Mouse (Mus musculus) hindbrain, embryonic 13.5 days (tissue): ENCODE results near the gene Olfr1392. TPM values are rescaled to one million over a fixed set of nuclear protein-coding genes. Genes with fewer than 3 reads are reported as not detected.

Experiments
- ATAC-seq: fragments of 200-750 bp; cut with Nextera tagmentation; 2 replicates; pipeline ENCODE4 v1.8.0; 2017; ENCODE audit warnings: moderate TSS enrichment; ENCODE audit not compliant: low FRiP score
- H3K27ac ChIP-seq: fragments of 300-500 bp; sonication (generic); 2 replicates; pipeline ENCODE4 v1.5.1; 2015; ENCODE audit warnings: inconsistent platforms, mild to moderate bottlenecking, moderate library complexity
- H3K27me3 ChIP-seq: fragments of 300-500 bp; sonication (generic); 2 replicates; pipeline ENCODE4 v1.6.1; 2015; ENCODE audit warnings: mild to moderate bottlenecking, inconsistent platforms
- H3K36me3 ChIP-seq: fragments of 300-500 bp; sonication (generic); 2 replicates; pipeline ENCODE4 v1.6.1; 2015; ENCODE audit warnings: mild to moderate bottlenecking, inconsistent platforms
- H3K4me1 ChIP-seq: fragments of 300-500 bp; sonication (generic); replicated peaks from 2 replicates; pipeline ENCODE4 v1.6.1; 2015; ENCODE audit warnings: inconsistent platforms
- H3K4me2 ChIP-seq: fragments of 300-500 bp; sonication (generic); 2 replicates; pipeline ENCODE4 v1.6.1; 2015; ENCODE audit warnings: inconsistent platforms, mild to moderate bottlenecking, moderate library complexity
- H3K4me3 ChIP-seq: fragments of 300-500 bp; sonication (generic); 2 replicates; pipeline ENCODE4 v1.5.1; 2015; ENCODE audit warnings: mild to moderate bottlenecking, inconsistent platforms
- H3K9ac ChIP-seq: fragments of 300-500 bp; sonication (generic); 2 replicates; pipeline ENCODE4 v1.6.1; 2015; ENCODE audit warnings: mild to moderate bottlenecking, inconsistent platforms
- H3K9me3 ChIP-seq: fragments of 300-500 bp; sonication (generic); 2 replicates; pipeline ENCODE4 v1.6.1; 2016; ENCODE audit warnings: inconsistent platforms
- WGBS: fragments of 180-500 bp; shearing (Covaris S2); methylation state at CpG from one replicate; pipeline ENCODE4 v1.1.7; 2015; 5-methylcytosine and 5-hydroxymethylcytosine counted together
- polyA plus RNA-seq: library from polyadenylated mRNA; unstranded; fragments of >200 nt; fragmentation: Nextera tagmentation; extraction: Ambion mirVana; gene quantifications from 2 replicates; pipeline ENCODE4 v1.2.1, GENCODE M21; 2015

The Olfr1392 gene
- polyA plus RNA-seq, 1 experiment from 2014 or later, result not detected

DNA sequence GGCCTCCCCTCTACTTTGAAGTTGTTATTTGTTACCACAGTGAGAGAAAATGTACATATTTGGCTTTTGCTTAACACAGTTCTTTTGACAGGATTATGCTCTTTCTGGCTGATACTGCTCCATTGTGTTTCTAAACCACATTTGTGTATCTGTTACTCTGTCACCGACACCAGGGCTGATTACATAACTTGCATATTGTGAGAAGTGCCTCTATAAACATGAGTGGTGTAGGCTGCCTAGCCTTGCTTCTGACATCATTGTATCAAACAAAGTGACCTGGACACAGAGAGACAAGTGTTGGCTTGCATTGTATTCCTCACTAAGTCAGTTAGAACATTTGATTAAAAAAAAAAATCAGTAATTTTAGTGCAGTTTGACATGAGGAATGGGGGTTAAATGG lies 25.3 kb upstream of the Olfr1392 start:
- H3K27ac ChIP-seq, result no peak overlapping the region
- ATAC-seq, result no peak
- 92% methylated on average over 1 of the region's 1 CpGs for WGBS
- H3K9ac ChIP-seq, result no peak overlapping the region
- H3K27me3 ChIP-seq, result no peaks in the 10 kb centered on the region
- no peak overlapping the region for H3K4me2 ChIP-seq
- H3K4me1 ChIP-seq, result no peaks in the 10 kb centered on the region
- H3K36me3 ChIP-seq, result peaks cover 32% of the 10 kb centered on the region
- H3K4me3 ChIP-seq, result no peak overlapping the region
- no peaks in the 10 kb centered on the region for H3K9me3 ChIP-seq

DNA sequence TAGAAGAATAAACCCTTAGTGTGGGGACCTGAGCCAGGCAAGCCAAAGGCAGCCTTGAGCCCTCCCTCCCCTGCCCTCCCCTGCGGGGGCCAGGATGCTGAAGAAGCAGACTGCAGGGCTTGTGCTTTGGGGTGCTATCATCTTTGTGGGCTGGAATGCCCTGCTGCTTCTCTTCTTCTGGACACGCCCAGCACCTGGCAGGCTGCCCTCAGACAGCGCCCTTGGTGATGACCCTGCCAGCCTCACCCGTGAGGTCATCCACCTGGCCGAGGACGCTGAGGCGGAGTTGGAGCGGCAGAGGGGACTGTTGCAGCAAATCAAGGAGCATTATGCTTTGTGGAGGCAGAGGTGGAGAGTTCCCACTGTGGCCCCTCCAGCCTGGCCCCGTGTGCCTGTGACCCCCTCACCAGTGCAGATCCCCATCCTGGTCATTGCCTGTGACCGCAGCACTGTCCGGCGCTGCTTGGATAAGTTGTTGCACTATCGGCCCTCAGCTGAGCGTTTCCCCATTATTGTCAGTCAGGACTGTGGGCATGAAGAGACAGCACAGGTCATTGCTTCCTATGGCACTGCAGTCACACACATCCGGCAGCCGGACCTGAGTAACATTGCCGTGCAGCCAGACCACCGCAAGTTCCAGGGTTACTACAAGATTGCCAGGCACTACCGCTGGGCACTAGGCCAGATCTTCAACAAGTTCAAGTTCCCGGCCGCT lies 24.3 kb upstream of the Olfr1392 start:
- no peaks in the 10 kb centered on the region for H3K9me3 ChIP-seq
- no peaks in the 10 kb centered on the region for H3K4me1 ChIP-seq
- peaks cover 30% of the 10 kb centered on the region for H3K36me3 ChIP-seq
- 95% methylated on average over 21 of the region's 21 CpGs for WGBS
- ATAC-seq, result no peak
- no peak overlapping the region for H3K27ac ChIP-seq
- no peak overlapping the region for H3K9ac ChIP-seq
- H3K4me2 ChIP-seq, result no peak overlapping the region
- H3K27me3 ChIP-seq, result no peaks in the 10 kb centered on the region
- no peak overlapping the region for H3K4me3 ChIP-seq

DNA sequence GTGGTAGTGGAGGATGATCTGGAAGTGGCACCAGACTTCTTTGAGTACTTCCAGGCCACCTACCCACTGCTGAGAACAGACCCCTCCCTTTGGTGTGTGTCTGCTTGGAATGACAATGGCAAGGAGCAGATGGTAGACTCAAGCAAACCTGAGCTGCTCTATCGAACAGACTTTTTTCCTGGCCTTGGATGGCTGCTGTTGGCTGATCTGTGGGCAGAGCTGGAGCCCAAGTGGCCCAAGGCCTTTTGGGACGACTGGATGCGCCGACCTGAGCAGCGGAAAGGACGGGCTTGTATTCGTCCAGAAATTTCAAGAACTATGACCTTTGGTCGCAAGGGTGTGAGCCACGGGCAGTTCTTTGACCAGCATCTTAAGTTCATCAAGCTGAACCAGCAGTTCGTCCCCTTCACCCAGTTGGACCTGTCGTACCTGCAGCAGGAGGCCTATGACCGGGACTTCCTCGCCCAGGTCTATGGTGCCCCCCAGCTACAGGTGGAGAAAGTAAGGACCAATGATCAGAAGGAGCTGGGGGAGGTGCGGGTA lies 23.7 kb upstream of the Olfr1392 start:
- Histone ChIP-seq H3K4me3 (no peak overlapping the region), H3K27ac (no peak overlapping the region), H3K9me3 (no peaks in the 10 kb centered on the region), H3K27me3 (no peaks in the 10 kb centered on the region), H3K4me2 (no peak overlapping the region), H3K9ac (no peak overlapping the region), H3K4me1 (no peaks in the 10 kb centered on the region), H3K36me3 (peaks cover 30% of the 10 kb centered on the region)
- no peak for ATAC-seq
- WGBS, result 92% methylated on average over 14 of the region's 14 CpGs

DNA sequence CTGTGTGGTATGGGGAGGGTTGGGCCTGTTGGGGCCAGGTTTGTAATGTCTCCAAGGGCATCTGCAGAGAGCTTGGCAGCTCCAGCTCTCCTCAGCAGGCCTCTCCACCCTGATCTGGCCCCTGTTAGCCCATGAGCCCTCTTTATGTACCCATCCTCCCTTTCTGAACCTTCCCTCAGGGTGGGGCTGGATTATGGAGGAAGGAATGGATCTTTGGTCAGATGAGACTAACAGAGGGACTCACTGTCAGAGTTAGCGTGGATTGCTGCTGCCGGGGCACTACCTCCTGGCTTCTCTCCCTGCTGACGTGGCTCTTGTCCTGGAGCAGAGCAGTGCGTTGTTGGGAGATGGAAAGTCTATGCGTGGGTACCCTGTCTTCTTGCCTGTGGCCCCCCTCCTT lies 22.8 kb upstream of the Olfr1392 start:
- Histone ChIP-seq H3K9ac (peak overlapping the region; percentile 49; the same call in 1 of the 2 replicates), H3K4me1 (no peaks in the 10 kb centered on the region), H3K4me2 (no peak overlapping the region), H3K27ac (no peak overlapping the region), H3K36me3 (peaks cover 34% of the 10 kb centered on the region), H3K4me3 (no peak overlapping the region), H3K27me3 (no peaks in the 10 kb centered on the region), H3K9me3 (no peaks in the 10 kb centered on the region)
- WGBS, result 92% methylated on average over 5 of the region's 5 CpGs
- no peak for ATAC-seq

- no peak overlapping the region for H3K9ac ChIP-seq
- no peak overlapping the region for H3K27ac ChIP-seq
- H3K4me1 ChIP-seq, result no peaks in the 10 kb centered on the region
- no peak overlapping the region for H3K4me2 ChIP-seq
- ATAC-seq, result no peak
- H3K27me3 ChIP-seq, result no peaks in the 10 kb centered on the region
- no peak overlapping the region for H3K4me3 ChIP-seq
- no peaks in the 10 kb centered on the region for H3K9me3 ChIP-seq
- WGBS, result 93% methylated on average over 6 of the region's 6 CpGs
- H3K36me3 ChIP-seq, result peaks cover 34% of the 10 kb centered on the region
Observed at GRCm38 (mm10) chr11:49263149-49263548, 21.9 kb upstream of the Olfr1392 start.

- Histone ChIP-seq H3K4me2 (no peak overlapping the region), H3K27ac (no peak overlapping the region), H3K36me3 (peaks cover 32% of the 10 kb centered on the region), H3K9ac (no peak overlapping the region), H3K4me1 (no peaks in the 10 kb centered on the region), H3K4me3 (no peak overlapping the region), H3K27me3 (no peaks in the 10 kb centered on the region), H3K9me3 (no peaks in the 10 kb centered on the region)
- 92% methylated on average over 7 of the region's 7 CpGs for WGBS
- no peak for ATAC-seq
Observed at GRCm38 (mm10) chr11:49264081-49264480, 21.0 kb upstream of the Olfr1392 start.

DNA sequence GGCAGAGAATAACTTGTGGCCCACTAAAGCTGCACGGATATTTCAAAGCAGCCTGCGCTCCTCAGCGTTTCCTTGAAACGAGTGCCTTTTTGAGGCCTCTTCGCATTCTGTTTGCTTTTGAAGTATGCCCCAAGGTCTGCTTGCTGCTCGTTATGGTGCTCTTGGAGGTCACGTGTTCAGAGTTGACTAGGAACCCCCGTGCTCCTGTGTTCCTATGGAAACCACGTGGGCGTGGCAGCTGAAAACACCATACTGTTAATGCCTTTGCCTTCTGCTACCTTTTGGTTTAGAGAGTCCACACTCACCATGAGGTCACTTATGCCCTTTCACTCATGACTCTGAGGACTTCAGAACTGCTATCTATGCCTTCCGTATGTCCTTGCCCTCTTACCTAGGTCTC lies 20.5 kb upstream of the Olfr1392 start:
- Histone ChIP-seq H3K4me3 (no peak overlapping the region), H3K36me3 (peaks cover 32% of the 10 kb centered on the region), H3K9ac (no peak overlapping the region), H3K9me3 (no peaks in the 10 kb centered on the region), H3K4me2 (no peak overlapping the region), H3K27ac (no peak overlapping the region), H3K4me1 (no peaks in the 10 kb centered on the region), H3K27me3 (no peaks in the 10 kb centered on the region)
- ATAC-seq, result no peak
- 86% methylated on average over 11 of the region's 11 CpGs for WGBS

DNA sequence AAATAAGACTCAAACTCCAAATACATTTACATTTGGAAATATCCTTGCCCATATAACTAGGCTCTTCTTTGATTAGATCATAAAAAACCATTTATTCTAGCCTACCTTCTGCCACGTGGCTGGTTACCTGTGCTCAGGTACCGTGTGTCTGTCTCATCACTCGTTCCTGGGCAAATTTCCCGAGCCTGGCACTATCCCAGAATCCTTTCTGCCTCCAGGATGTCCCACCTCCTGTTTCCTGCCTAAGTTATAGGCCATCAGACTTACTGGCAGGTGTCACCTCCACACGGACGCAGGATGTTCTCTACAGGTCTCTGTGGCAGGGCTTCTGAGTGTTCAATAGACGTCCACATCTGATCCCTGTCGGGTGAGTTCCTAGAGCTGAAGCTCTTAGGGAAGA lies 20.0 kb upstream of the Olfr1392 start:
- Histone ChIP-seq H3K4me2 (no peak overlapping the region), H3K9me3 (no peaks in the 10 kb centered on the region), H3K4me3 (no peak overlapping the region), H3K27ac (no peak overlapping the region), H3K27me3 (no peaks in the 10 kb centered on the region), H3K9ac (no peak overlapping the region), H3K36me3 (peaks cover 32% of the 10 kb centered on the region), H3K4me1 (no peaks in the 10 kb centered on the region)
- 84% methylated on average over 8 of the region's 8 CpGs for WGBS
- no peak for ATAC-seq

DNA sequence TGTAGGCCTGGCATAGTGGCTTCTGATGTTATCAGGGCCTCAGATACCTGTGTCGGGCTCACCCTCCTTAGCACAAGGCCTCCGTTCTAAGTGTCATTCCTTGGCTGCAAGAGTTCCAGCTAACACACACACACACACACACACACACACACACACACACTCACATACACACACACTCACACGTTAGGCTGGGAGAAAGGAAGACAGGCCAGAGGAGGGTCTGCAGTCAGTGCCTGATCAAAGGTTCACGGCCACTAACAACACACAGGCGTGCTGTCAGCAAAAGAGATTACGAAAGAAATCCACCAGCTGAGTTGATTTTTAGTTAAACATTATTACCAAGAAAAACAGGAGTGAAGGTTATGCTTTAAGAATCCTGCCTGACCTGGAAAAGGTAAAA lies 18.4 kb upstream of the Olfr1392 start:
- ATAC-seq, result no peak
- Histone ChIP-seq H3K9ac (no peak overlapping the region), H3K27me3 (no peaks in the 10 kb centered on the region), H3K27ac (no peak overlapping the region), H3K4me3 (no peak overlapping the region), H3K36me3 (peaks cover 19% of the 10 kb centered on the region), H3K9me3 (no peaks in the 10 kb centered on the region), H3K4me1 (no peaks in the 10 kb centered on the region), H3K4me2 (no peak overlapping the region)
- WGBS, result 90% methylated on average over 6 of the region's 6 CpGs

- H3K36me3 ChIP-seq, result peaks cover 12% of the 10 kb centered on the region
- no peak overlapping the region for H3K27ac ChIP-seq
- ATAC-seq, result no peak
- H3K9ac ChIP-seq, result no peak overlapping the region
- H3K9me3 ChIP-seq, result no peaks in the 10 kb centered on the region
- H3K27me3 ChIP-seq, result no peaks in the 10 kb centered on the region
- H3K4me3 ChIP-seq, result no peak overlapping the region
- H3K4me2 ChIP-seq, result no peak overlapping the region
- no peaks in the 10 kb centered on the region for H3K4me1 ChIP-seq
- WGBS, result 91% methylated on average over 10 of the region's 10 CpGs
Observed at GRCm38 (mm10) chr11:49267316-49267715, 17.8 kb upstream of the Olfr1392 start.

GRCm38 (mm10) chr11:49267970-49268579 lies 17.0 kb upstream of the Olfr1392 start:
- no peak overlapping the region for H3K4me2 ChIP-seq
- H3K9me3 ChIP-seq, result no peaks in the 10 kb centered on the region
- H3K9ac ChIP-seq, result no peak overlapping the region
- H3K36me3 ChIP-seq, result peaks cover 7% of the 10 kb centered on the region
- no peak overlapping the region for H3K4me3 ChIP-seq
- ATAC-seq, result no peak
- H3K27me3 ChIP-seq, result no peaks in the 10 kb centered on the region
- H3K27ac ChIP-seq, result no peak overlapping the region
- 81% methylated on average over 15 of the region's 15 CpGs for WGBS
- no peaks in the 10 kb centered on the region for H3K4me1 ChIP-seq

- 96% methylated on average over 9 of the region's 9 CpGs for WGBS
Observed at GRCm38 (mm10) chr11:49269761-49270160, 15.3 kb upstream of the Olfr1392 start.

GRCm38 (mm10) chr11:49270368-49270767 lies 14.7 kb upstream of the Olfr1392 start:
- Histone ChIP-seq H3K27ac (no peak overlapping the region), H3K4me2 (no peak overlapping the region), H3K9ac (no peak overlapping the region), H3K36me3 (0 out of 2 replicates have a peak, but pooled peaks cover 4% of the 10 kb centered on the region), H3K9me3 (no peaks in the 10 kb centered on the region), H3K4me1 (peaks cover 6% of the 10 kb centered on the region), H3K27me3 (no peaks in the 10 kb centered on the region), H3K4me3 (no peak overlapping the region)
- no peak for ATAC-seq
- 92% methylated on average over 4 of the region's 4 CpGs for WGBS

More at GRCm38 (mm10) chr11:49269761-49270160, 15.3 kb upstream of the Olfr1392 start:
- peaks cover 5% of the 10 kb centered on the region for H3K4me1 ChIP-seq
- H3K27me3 ChIP-seq, result no peaks in the 10 kb centered on the region
- H3K27ac ChIP-seq, result no peak overlapping the region
- H3K9me3 ChIP-seq, result no peaks in the 10 kb centered on the region
- no peak overlapping the region for H3K9ac ChIP-seq
- H3K36me3 ChIP-seq, result 0 out of 2 replicates have a peak, but pooled peaks cover 4% of the 10 kb centered on the region
- H3K4me3 ChIP-seq, result no peak overlapping the region
- H3K4me2 ChIP-seq, result no peak overlapping the region
- no peak for ATAC-seq
